Mouse (Mus musculus) heart, embryonic 12.5 days (tissue): ENCODE measurements around the gene Gm28305. TPM values are rescaled to one million over a fixed set of nuclear protein-coding genes. Genes with fewer than 3 reads are reported as not detected.

Source experiments
- polyA plus RNA-seq: library from polyadenylated mRNA; unstranded; fragments of >200 nt; fragmentation: Nextera tagmentation; extraction: Ambion mirVana; gene quantifications from 2 replicates; pipeline ENCODE4 v1.2.1, GENCODE M21; 2016

Gene Gm28305
- polyA plus RNA-seq, 1 experiment from 2014 or later = not detected

Other genes with a start within 250 kb of the Gm28305 start
- 6.8 and 7.7 TPM in 2 replicates for gene Nphp3, start 38.1 kb upstream of the Gm28305 start, polyA plus RNA-seq
- gene Uba5, start 22.5 kb downstream of the Gm28305 start, polyA plus RNA-seq = 43.6 and 44.5 TPM in 2 replicates
- gene Acad11, start 22.7 kb downstream of the Gm28305 start, polyA plus RNA-seq = 10.1 and 10.4 TPM in 2 replicates
- gene Ackr4, start 86.3 kb downstream of the Gm28305 start, polyA plus RNA-seq = 1.2 and 1.3 TPM in 2 replicates
- gene Dnajc13, start 222.3 kb downstream of the Gm28305 start, polyA plus RNA-seq = 23.1 and 24.4 TPM in 2 replicates